Mouse (Mus musculus): ENCODE results near the gene Tktl1. TPM values are rescaled to one million over a fixed set of nuclear protein-coding genes. Genes with fewer than 3 reads are reported as not detected.
A peak's percentile ranks its signal among the peaks of the same experiment; 100 is the strongest.
"Not testable (repeated sequence)": the region's sequence is repeated elsewhere in the genome, so short reads cannot be mapped to it uniquely, and the experiment has no call there.

The Tktl1 gene
- total RNA-seq (2015; ENCODE audit: low replicate concordance) = not detected in 2 replicates
- total RNA-seq (2017; ENCODE audit: low replicate concordance) = not detected in 2 replicates

- ATAC-seq (replicated peaks; ENCODE audit: low FRiP score, poor library complexity, severe bottlenecking) = no peak
Observed at GRCm38 (mm10) chrX:74176959-74177358, at the start of gene Tktl1. Gene Tktl1, plus strand, starts transcription at chrX:74177259.

- ATAC-seq (replicated peaks; ENCODE audit: low FRiP score, poor library complexity, severe bottlenecking) = not testable (repeated sequence)
Observed at GRCm38 (mm10) chrX:74135263-74135662, 41.8 kb upstream of the Tktl1 start, which contains the start of gene Mecp2. Gene Mecp2, minus strand, starts transcription at chrX:74135363.

GRCm38 (mm10) chrX:74167738-74168137 lies 9.3 kb upstream of the Tktl1 start, which contains the start of gene Tex28:
Gene Tex28, minus strand, starts transcription at chrX:74167838.
- no peak for ATAC-seq (replicated peaks; ENCODE audit: low FRiP score, poor library complexity, severe bottlenecking)

GRCm38 (mm10) chrX:74203556-74203955 lies 26.5 kb downstream of the Tktl1 start:
- ATAC-seq (replicated peaks; ENCODE audit: low FRiP score, poor library complexity, severe bottlenecking) = no peak

GRCm38 (mm10) chrX:74218496-74218895 lies 41.4 kb downstream of the Tktl1 start:
- ATAC-seq (replicated peaks; ENCODE audit: low FRiP score, poor library complexity, severe bottlenecking) = no peak

GRCm38 (mm10) chrX:74219449-74219848 lies 42.4 kb downstream of the Tktl1 start:
- no peak for ATAC-seq (replicated peaks; ENCODE audit: low FRiP score, poor library complexity, severe bottlenecking)

GRCm38 (mm10) chrX:74220099-74220498 lies 43.0 kb downstream of the Tktl1 start:
- ATAC-seq (replicated peaks; ENCODE audit: low FRiP score, poor library complexity, severe bottlenecking) = not testable (repeated sequence)

GRCm38 (mm10) chrX:74230038-74230437 lies 53.0 kb downstream of the Tktl1 start:
- ATAC-seq (replicated peaks; ENCODE audit: low FRiP score, poor library complexity, severe bottlenecking) = no peak

- ATAC-seq (replicated peaks; ENCODE audit: low FRiP score, poor library complexity, severe bottlenecking) = no peak
Observed at GRCm38 (mm10) chrX:74233196-74233595, 56.1 kb downstream of the Tktl1 start.

- no peak for ATAC-seq (replicated peaks; ENCODE audit: low FRiP score, poor library complexity, severe bottlenecking)
Observed at GRCm38 (mm10) chrX:74240332-74240731, 63.3 kb downstream of the Tktl1 start.

- no peak for ATAC-seq (replicated peaks; ENCODE audit: low FRiP score, poor library complexity, severe bottlenecking)
Observed at GRCm38 (mm10) chrX:74243396-74243795, 66.3 kb downstream of the Tktl1 start.

GRCm38 (mm10) chrX:74243807-74244206 lies 66.7 kb downstream of the Tktl1 start:
- peak; percentile 72 for ATAC-seq (replicated peaks; ENCODE audit: low FRiP score, poor library complexity, severe bottlenecking)

- ATAC-seq (replicated peaks; ENCODE audit: low FRiP score, poor library complexity, severe bottlenecking) = no peak
Observed at GRCm38 (mm10) chrX:74244614-74245083, 67.6 kb downstream of the Tktl1 start.

GRCm38 (mm10) chrX:74245107-74245506 lies 68.0 kb downstream of the Tktl1 start:
- ATAC-seq (replicated peaks; ENCODE audit: low FRiP score, poor library complexity, severe bottlenecking) = no peak

GRCm38 (mm10) chrX:74245687-74246086 lies 68.6 kb downstream of the Tktl1 start:
- 0 out of 2 replicates have a peak, but pooled peaks have one; percentile 51 for ATAC-seq (replicated peaks; ENCODE audit: low FRiP score, poor library complexity, severe bottlenecking)

- peak; percentile 82 for ATAC-seq (replicated peaks; ENCODE audit: low FRiP score, poor library complexity, severe bottlenecking)
Observed at GRCm38 (mm10) chrX:74246213-74246681, 69.2 kb downstream of the Tktl1 start.

- no peak for ATAC-seq (replicated peaks; ENCODE audit: low FRiP score, poor library complexity, severe bottlenecking)
Observed at GRCm38 (mm10) chrX:74246693-74247092, 69.6 kb downstream of the Tktl1 start.

GRCm38 (mm10) chrX:74248651-74249050 lies 71.6 kb downstream of the Tktl1 start:
- ATAC-seq (replicated peaks; ENCODE audit: low FRiP score, poor library complexity, severe bottlenecking) = no peak

GRCm38 (mm10) chrX:74249615-74250014 lies 72.6 kb downstream of the Tktl1 start, which contains the start of gene Flna:
Gene Flna, minus strand, starts transcription at chrX:74249820.
- ATAC-seq (replicated peaks; ENCODE audit: low FRiP score, poor library complexity, severe bottlenecking) = no peak

- ATAC-seq (replicated peaks; ENCODE audit: low FRiP score, poor library complexity, severe bottlenecking) = peak; percentile 96
Observed at GRCm38 (mm10) chrX:74254153-74254887, 77.3 kb downstream of the Tktl1 start, which contains the start of gene Emd. Gene Emd, plus strand, starts transcription at chrX:74254687.

All from erythroblast, adult 5-6 weeks (primary cell).